Mouse (Mus musculus) kidney, postnatal 0 days (tissue): ENCODE data around the gene Dll1. TPM values are rescaled to one million over a fixed set of nuclear protein-coding genes. Genes with fewer than 3 reads are reported as not detected.

Source experiments
- ATAC-seq: fragments of 200-750 bp; cut with Nextera tagmentation; replicated peaks from 2 replicates; pipeline ENCODE4 v1.8.0; 2017; ENCODE audit warnings: low read depth, moderate number of reproducible peaks, moderate TSS enrichment, moderate library complexity; ENCODE audit not compliant: low FRiP score
- DNase-seq: peaks from one replicate; pipeline ENCODE4 v3.0.0-alpha.2; 2016; ENCODE audit warnings: low spot score
- H3K27ac ChIP-seq: fragments of 300-500 bp; sonication (generic); 2 replicates; pipeline ENCODE4 v1.5.1; 2014; ENCODE audit warnings: mild to moderate bottlenecking
- H3K27me3 ChIP-seq: fragments of 300-500 bp; sonication (generic); 2 replicates; pipeline ENCODE4 v1.6.1; 2014; ENCODE audit warnings: low read length, mixed read lengths; ENCODE audit not compliant: insufficient read depth
- H3K36me3 ChIP-seq: fragments of 300-500 bp; sonication (generic); 2 replicates; pipeline ENCODE4 v1.6.1; 2014; ENCODE audit warnings: low read length, mixed read lengths; ENCODE audit not compliant: insufficient read depth
- H3K4me1 ChIP-seq: fragments of 300-500 bp; sonication (generic); replicated peaks from 2 replicates; pipeline ENCODE4 v1.6.1; 2014; ENCODE audit warnings: antibody characterized with exemption, low read length, mixed read lengths; ENCODE audit not compliant: insufficient read depth
- H3K4me2 ChIP-seq: fragments of 300-500 bp; sonication (generic); 2 replicates; pipeline ENCODE4 v1.6.1; 2014; ENCODE audit warnings: mild to moderate bottlenecking, low read length, moderate library complexity, mixed read lengths
- H3K4me3 ChIP-seq: fragments of 300-500 bp; sonication (generic); replicated peaks from 2 replicates; pipeline ENCODE4 v1.5.1; 2014; ENCODE audit warnings: low read depth, low read length
- H3K9ac ChIP-seq: fragments of 300-500 bp; sonication (generic); 2 replicates; pipeline ENCODE4 v1.6.1; 2014; ENCODE audit warnings: low read depth, low read length
- H3K9me3 ChIP-seq: fragments of 300-500 bp; sonication (generic); replicated peaks from 2 replicates; pipeline ENCODE4 v1.6.1; 2016; ENCODE audit warnings: low read length, inconsistent platforms, mixed read lengths
- CTCF ChIP-seq: IDR thresholded peaks from 2 replicates; pipeline ENCODE4 v1.5.1; 2016; ENCODE audit warnings: antibody characterized with exemption, low read depth, mild to moderate bottlenecking, moderate library complexity
- WGBS: fragments of 180-500 bp; shearing (Covaris S2); extraction: QIAGEN DNeasy Blood & Tissue Kit; methylation state at CpG from one replicate; pipeline ENCODE4 v1.1.7; 2014; 5-methylcytosine and 5-hydroxymethylcytosine counted together
- polyA plus RNA-seq: library from polyadenylated mRNA; unstranded; fragments of >200 nt; fragmentation: Nextera tagmentation; extraction: Ambion mirVana; gene quantifications from 2 replicates; pipeline ENCODE4 v1.2.1, GENCODE M21; 2015

Gene Dll1
- polyA plus RNA-seq, 1 experiment from 2014 or later: 22.3 TPM

DNA sequence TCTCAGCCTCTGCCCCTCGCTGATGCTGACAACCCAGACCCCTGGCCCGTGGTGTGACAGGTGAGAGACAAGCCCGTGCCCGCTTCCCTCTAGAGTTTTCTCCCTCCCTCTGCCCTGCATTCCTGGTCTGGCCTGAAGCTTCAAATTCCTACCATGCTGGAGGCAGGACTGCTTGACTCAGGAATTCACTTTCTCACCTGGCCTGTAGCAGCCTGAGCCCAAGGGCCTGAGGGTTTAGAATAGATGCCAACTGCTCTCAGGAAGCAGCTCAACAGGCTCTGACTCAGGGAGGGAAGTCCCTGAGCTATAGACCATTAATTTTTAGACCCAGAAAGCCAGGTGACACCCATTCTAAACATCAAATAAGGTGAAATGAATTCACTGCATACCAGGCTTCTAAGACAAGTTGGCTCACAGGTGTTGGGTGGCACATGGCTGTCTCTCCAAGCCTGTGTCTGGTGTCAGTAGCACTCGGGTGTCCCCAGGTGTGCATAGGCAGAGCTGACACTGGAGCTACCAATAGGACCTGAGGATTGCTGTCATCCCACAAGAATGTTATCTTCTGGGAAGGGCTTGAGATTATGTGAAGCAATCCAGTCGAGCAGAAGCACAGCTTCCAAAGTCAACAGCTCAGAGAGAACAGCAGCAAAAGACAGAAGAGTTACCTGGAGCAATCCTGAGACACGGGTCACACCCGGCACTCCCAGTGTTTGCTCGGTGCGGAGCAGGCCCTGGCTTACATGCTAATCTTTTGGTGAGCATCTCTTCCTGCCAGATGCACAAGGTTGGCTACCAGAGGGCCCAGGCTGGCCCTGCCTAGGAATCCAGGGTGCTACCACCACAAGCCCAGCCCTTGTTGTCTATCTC lies 50.5 kb downstream of the Dll1 start:
- Histone ChIP-seq H3K4me3 (no peak overlapping the region), H3K27ac (no peak overlapping the region), H3K4me1 (0 out of 2 replicates have a peak, but pooled peaks cover 7% of the 10 kb centered on the region), H3K9me3 (no peaks in the 10 kb centered on the region), H3K4me2 (no peak overlapping the region), H3K27me3 (no peaks in the 10 kb centered on the region), H3K36me3 (no peaks in the 10 kb centered on the region), H3K9ac (no peak overlapping the region)
- DNase-seq: peak; percentile 26
- no peak for TF ChIP-seq CTCF
- WGBS: 67% methylated on average over 10 of the region's 10 CpGs
- ATAC-seq: peak; percentile 26; the same call in 1 of the 2 replicates

DNA sequence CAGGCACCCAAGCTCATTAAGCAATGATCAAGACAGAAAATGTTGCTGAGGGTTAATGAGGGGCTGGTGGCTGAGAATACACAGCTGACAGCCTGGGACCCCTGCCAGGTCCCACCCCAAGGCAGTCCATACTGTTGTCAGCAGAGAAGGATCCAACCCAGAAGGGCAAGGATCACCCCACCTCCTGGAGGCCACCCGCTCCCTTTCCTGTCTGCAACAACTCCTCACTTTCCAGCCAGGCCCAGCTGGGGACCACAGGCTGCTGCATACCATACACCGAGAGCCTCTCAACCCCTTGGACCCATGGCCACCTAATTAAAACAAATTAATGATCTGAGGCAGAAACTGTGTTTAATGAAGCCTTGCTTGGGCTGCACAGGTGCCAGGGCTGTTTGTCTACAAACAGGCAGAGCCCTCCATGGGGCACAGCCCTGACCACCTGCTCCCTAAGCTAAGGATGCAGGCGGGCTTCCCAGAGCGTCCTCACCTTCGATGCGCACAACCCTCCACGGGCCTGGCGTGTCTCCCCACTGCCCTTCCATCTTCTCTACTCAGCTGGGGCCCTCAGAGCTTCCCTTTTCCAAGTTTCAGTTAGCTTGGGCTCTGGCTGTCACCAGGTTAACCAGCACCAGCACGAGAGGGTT lies 53.4 kb downstream of the Dll1 start:
- Histone ChIP-seq H3K4me1 (0 out of 2 replicates have a peak, but pooled peaks cover 7% of the 10 kb centered on the region), H3K36me3 (no peaks in the 10 kb centered on the region), H3K9me3 (no peaks in the 10 kb centered on the region), H3K4me3 (no peak overlapping the region), H3K9ac (no peak overlapping the region), H3K27ac (no peak overlapping the region), H3K27me3 (no peaks in the 10 kb centered on the region), H3K4me2 (no peak overlapping the region)
- DNase-seq (peak; percentile 64), ATAC-seq (peak; percentile 78)
- TF ChIP-seq CTCF: no peak
- WGBS: 37% methylated on average over 9 of the region's 9 CpGs

Other genes starting within 250 kb of the Dll1 start
- gene Fam120b, start 19.3 kb upstream of the Dll1 start, polyA plus RNA-seq: 18.4 and 19.9 TPM in 2 replicates
- gene Psmb1, start 122.9 kb upstream of the Dll1 start, polyA plus RNA-seq: 296 and 318 TPM in 2 replicates
- gene Tbp, start 123.0 kb upstream of the Dll1 start, polyA plus RNA-seq: 39.7 and 41.0 TPM in 2 replicates
- gene Pdcd2, start 150.4 kb upstream of the Dll1 start, polyA plus RNA-seq: 49.5 and 57.5 TPM in 2 replicates
- gene Prdm9, start 187.5 kb upstream of the Dll1 start, polyA plus RNA-seq: 1.8 and 1.9 TPM in 2 replicates